Mouse (Mus musculus): Measurements from ENCODE around the gene Sept11. TPM values are rescaled to one million over a fixed set of nuclear protein-coding genes. Genes with fewer than 3 reads are reported as not detected.

Sept11 gene
- polyA plus RNA-seq, 1 experiment from 2014 or later, result 157 TPM

DNA sequence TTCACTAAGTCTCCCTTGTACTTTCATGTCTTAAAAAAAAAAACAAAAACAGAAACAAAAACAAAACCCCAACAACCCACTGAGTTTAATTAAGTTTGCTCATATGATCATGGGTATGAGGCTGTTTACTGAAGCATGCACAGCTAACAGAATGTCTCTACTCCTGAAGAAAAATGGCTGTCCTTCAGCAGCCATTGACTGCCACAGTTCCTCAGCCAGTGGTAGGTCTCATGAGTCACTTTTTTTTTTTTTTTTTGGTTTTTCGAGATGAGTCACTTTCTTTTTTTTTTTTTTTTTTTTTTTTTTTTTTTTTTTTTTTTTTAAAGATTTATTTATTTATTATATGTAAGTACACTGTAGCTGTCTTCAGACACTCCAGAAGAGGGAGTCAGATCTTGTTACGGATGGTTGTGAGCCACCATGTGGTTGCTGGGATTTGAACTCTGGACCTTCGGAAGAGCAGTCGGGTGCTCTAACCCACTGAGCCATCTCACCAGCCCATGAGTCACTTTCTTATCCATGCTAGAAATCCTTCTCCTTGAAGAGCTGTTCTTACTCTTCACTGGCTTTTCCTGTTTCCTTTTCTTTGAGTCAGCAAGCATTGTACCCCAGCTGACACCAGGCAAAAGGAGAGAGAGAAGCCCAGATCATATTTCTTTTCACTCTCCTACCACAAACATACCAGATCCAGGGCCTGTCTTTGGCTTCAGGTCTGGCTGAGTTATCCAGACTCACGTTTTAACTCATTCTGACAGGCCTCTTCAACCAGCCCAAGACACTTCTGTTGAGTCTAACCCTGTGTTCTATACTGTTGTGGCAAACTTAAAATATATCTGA lies 12.0 kb downstream of the Sept11 start:
- no peak overlapping the region for H3K4me2 ChIP-seq (ENCODE audit: low read depth, low read length)
- ATAC-seq (ENCODE audit: low read depth), result no peak
- H3K36me3 ChIP-seq (ENCODE audit: control insufficient read depth, insufficient read depth, low read length), result no peaks in the 10 kb centered on the region; the same call in 1 of the 2 replicates
- H3K4me3 ChIP-seq (ENCODE audit: low read length), result no peak overlapping the region
- no peaks in the 10 kb centered on the region for H3K27me3 ChIP-seq (ENCODE audit: control insufficient read depth, insufficient read depth, low read depth, low read length)
- peaks cover 17% of the 10 kb centered on the region for H3K4me1 ChIP-seq (replicated peaks; ENCODE audit: control insufficient read depth, insufficient read depth, low read length)
- H3K9ac ChIP-seq (ENCODE audit: low read length), result no peak overlapping the region
- no peaks in the 10 kb centered on the region for H3K9me3 ChIP-seq (ENCODE audit: control insufficient read depth, low read length)
- H3K27ac ChIP-seq (ENCODE audit: low read length), result no peak overlapping the region
- WGBS, result 66% methylated on average over 4 of the region's 5 CpGs

DNA sequence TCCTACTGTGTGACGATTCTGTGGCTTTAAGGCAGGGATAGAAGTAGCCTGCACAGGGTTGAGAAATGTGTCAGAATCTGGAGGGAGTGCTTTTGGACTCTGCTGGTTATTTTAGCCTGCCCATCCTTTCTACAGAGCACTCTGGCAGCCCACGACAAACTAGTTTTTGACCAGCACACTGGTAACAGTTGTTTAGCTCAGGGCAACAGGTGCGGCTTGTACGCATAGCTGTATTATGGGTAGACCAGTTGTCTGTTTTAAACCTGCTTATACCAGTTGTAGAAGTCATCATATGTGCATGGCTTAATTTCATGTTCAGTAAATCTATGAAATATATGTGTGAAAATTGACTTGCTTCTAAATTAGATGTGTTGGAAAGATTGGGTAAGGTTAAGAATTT lies 12.8 kb downstream of the Sept11 start:
- 90% methylated on average over 4 of the region's 4 CpGs for WGBS
- H3K27ac ChIP-seq (ENCODE audit: low read length), result no peak overlapping the region
- H3K36me3 ChIP-seq (ENCODE audit: control insufficient read depth, insufficient read depth, low read length), result no peaks in the 10 kb centered on the region; the same call in 1 of the 2 replicates
- peaks cover 9% of the 10 kb centered on the region for H3K4me1 ChIP-seq (replicated peaks; ENCODE audit: control insufficient read depth, insufficient read depth, low read length)
- no peak overlapping the region for H3K4me2 ChIP-seq (ENCODE audit: low read depth, low read length)
- ATAC-seq (ENCODE audit: low read depth), result no peak
- H3K27me3 ChIP-seq (ENCODE audit: control insufficient read depth, insufficient read depth, low read depth, low read length), result no peaks in the 10 kb centered on the region
- H3K9ac ChIP-seq (ENCODE audit: low read length), result no peak overlapping the region
- no peaks in the 10 kb centered on the region for H3K9me3 ChIP-seq (ENCODE audit: control insufficient read depth, low read length)
- H3K4me3 ChIP-seq (ENCODE audit: low read length), result no peak overlapping the region

DNA sequence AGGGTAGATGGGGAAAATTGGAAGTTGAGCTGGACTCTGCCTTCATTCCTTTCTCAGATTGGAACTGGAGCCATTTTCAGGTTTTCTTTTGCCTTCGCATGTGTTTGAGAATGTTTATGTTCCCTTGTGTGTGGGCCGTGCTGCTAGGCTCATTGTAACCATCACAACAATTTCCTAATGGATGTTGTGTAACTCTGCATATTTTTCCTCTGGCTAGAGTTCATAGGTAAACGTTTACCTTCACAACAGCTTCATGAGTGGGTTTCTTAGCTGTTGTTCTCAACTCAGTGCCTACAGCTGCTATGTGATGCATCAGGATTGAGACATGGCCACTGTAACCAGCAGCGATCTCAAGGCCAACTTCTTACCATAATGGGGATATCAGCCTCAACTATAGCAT lies 15.5 kb downstream of the Sept11 start:
- no peak for ATAC-seq (ENCODE audit: low read depth)
- H3K9me3 ChIP-seq (ENCODE audit: control insufficient read depth, low read length), result no peaks in the 10 kb centered on the region
- peaks cover 2% of the 10 kb centered on the region; the same call in 1 of the 2 replicates for H3K4me1 ChIP-seq (replicated peaks; ENCODE audit: control insufficient read depth, insufficient read depth, low read length)
- no peak overlapping the region for H3K4me2 ChIP-seq (ENCODE audit: low read depth, low read length)
- no peak overlapping the region for H3K9ac ChIP-seq (ENCODE audit: low read length)
- H3K36me3 ChIP-seq (ENCODE audit: control insufficient read depth, insufficient read depth, low read length), result 0 out of 2 replicates have a peak, but pooled peaks cover 2% of the 10 kb centered on the region
- H3K27ac ChIP-seq (ENCODE audit: low read length), result no peak overlapping the region
- H3K4me3 ChIP-seq (ENCODE audit: low read length), result no peak overlapping the region
- no peaks in the 10 kb centered on the region for H3K27me3 ChIP-seq (ENCODE audit: control insufficient read depth, insufficient read depth, low read depth, low read length)
- WGBS, result 72% methylated on average over 4 of the region's 4 CpGs

DNA sequence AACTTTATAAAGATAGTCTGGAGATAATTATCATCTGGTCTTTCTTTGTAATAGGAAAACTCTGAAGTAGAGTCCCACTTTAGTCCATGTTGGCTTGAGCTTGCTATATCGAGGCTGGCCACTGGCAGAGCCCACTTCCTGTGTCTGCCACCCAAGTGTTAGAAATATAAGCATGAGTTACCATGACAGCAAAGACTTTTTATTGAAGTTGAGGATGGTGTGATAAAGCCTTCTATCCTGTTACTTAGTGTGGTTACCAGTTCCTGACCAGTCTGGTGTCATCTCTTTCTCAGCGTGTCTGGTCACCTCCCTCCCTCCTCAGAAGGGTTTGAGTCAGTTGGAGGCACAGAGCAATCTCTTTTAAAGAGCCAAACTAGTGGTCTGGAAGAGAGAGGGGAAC lies 16.3 kb downstream of the Sept11 start:
- H3K9ac ChIP-seq (ENCODE audit: low read length), result no peak overlapping the region
- H3K36me3 ChIP-seq (ENCODE audit: control insufficient read depth, insufficient read depth, low read length), result 0 out of 2 replicates have a peak, but pooled peaks cover 2% of the 10 kb centered on the region
- H3K9me3 ChIP-seq (ENCODE audit: control insufficient read depth, low read length), result no peaks in the 10 kb centered on the region
- no peaks in the 10 kb centered on the region for H3K27me3 ChIP-seq (ENCODE audit: control insufficient read depth, insufficient read depth, low read depth, low read length)
- no peak for ATAC-seq (ENCODE audit: low read depth)
- WGBS, result 66% methylated on average over 2 of the region's 2 CpGs
- H3K27ac ChIP-seq (ENCODE audit: low read length), result no peak overlapping the region
- peaks cover 6% of the 10 kb centered on the region for H3K4me1 ChIP-seq (replicated peaks; ENCODE audit: control insufficient read depth, insufficient read depth, low read length)
- H3K4me2 ChIP-seq (ENCODE audit: low read depth, low read length), result no peak overlapping the region
- H3K4me3 ChIP-seq (ENCODE audit: low read length), result no peak overlapping the region

DNA sequence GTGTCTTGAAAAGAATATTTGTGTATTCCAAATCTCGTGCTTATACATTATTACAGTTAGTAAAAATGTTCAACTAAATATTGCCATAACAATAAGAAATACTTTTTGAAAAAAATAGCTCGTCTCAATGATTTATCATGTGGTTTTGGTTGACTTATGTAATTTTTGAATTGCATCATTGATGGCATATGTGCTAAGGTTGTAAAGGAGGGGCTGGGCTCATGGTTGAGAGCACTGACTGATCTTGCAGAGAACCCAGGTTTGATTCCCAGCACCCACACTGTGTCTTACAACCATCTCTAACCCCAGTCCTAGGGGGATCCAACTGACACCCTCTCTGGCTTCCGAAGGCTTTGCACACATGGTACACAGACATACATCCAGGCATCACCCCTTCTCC lies 19.1 kb downstream of the Sept11 start:
- no peak overlapping the region for H3K9ac ChIP-seq (ENCODE audit: low read length)
- H3K4me3 ChIP-seq (ENCODE audit: low read length), result no peak overlapping the region
- H3K27ac ChIP-seq (ENCODE audit: low read length), result no peak overlapping the region
- no peaks in the 10 kb centered on the region for H3K27me3 ChIP-seq (ENCODE audit: control insufficient read depth, insufficient read depth, low read depth, low read length)
- no peaks in the 10 kb centered on the region for H3K9me3 ChIP-seq (ENCODE audit: control insufficient read depth, low read length)
- H3K4me1 ChIP-seq (replicated peaks; ENCODE audit: control insufficient read depth, insufficient read depth, low read length), result peaks cover 15% of the 10 kb centered on the region
- H3K36me3 ChIP-seq (ENCODE audit: control insufficient read depth, insufficient read depth, low read length), result 0 out of 2 replicates have a peak, but pooled peaks cover 2% of the 10 kb centered on the region
- no peak for ATAC-seq (ENCODE audit: low read depth)
- H3K4me2 ChIP-seq (ENCODE audit: low read depth, low read length), result no peak overlapping the region
- 91% methylated on average over 3 of the region's 3 CpGs for WGBS

DNA sequence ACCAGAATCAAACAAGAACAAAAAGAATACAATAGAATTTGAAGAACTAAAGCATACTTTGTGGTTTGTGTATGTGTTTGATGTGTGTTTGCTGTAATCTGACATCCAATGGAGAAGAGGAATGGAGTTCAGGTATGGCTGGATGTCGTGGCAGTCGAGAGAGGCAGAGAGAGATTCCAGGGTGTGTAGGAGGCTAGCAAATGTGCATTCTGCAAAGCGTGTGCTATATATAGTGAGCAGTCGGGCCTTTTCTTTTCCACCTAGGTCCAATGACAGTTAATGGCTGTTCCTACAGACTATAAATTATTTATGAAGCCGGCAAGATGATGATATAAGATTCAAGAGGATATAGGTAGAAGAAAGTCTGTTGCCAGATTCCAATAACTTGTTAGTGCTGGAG lies 20.3 kb downstream of the Sept11 start:
- H3K27me3 ChIP-seq (ENCODE audit: control insufficient read depth, insufficient read depth, low read depth, low read length), result no peaks in the 10 kb centered on the region
- no peak overlapping the region for H3K9ac ChIP-seq (ENCODE audit: low read length)
- H3K4me3 ChIP-seq (ENCODE audit: low read length), result no peak overlapping the region
- H3K36me3 ChIP-seq (ENCODE audit: control insufficient read depth, insufficient read depth, low read length), result 0 out of 2 replicates have a peak, but pooled peaks cover 2% of the 10 kb centered on the region
- H3K4me1 ChIP-seq (replicated peaks; ENCODE audit: control insufficient read depth, insufficient read depth, low read length), result peaks cover 13% of the 10 kb centered on the region
- no peak for ATAC-seq (ENCODE audit: low read depth)
- no peak overlapping the region for H3K27ac ChIP-seq (ENCODE audit: low read length)
- 64% methylated on average over 5 of the region's 5 CpGs for WGBS
- no peak overlapping the region for H3K4me2 ChIP-seq (ENCODE audit: low read depth, low read length)
- no peaks in the 10 kb centered on the region for H3K9me3 ChIP-seq (ENCODE audit: control insufficient read depth, low read length)

DNA sequence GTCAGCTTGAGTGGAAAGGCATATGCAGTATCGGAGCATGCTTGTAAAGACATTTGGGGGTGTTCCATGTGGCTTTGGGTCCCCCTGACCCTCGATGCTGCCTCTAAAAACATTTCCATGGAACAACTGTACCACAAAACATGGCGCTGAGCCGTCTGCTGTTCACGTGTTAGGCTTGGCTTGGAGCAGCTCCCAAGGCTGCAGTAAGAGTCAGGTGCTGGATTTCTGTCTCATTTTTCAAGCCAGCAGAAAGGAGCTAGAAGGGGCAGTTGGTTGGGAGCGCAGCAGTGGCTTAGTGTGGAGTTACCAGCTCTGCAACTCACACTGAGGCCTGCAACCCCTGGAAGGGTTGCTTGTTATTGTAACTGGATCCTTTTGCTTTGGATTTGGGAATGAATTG lies 21.3 kb downstream of the Sept11 start:
- peak; percentile 48; the same call in 1 of the 2 replicates for ATAC-seq (ENCODE audit: low read depth)
- 0 out of 2 replicates have a peak, but pooled peaks cover 2% of the 10 kb centered on the region for H3K36me3 ChIP-seq (ENCODE audit: control insufficient read depth, insufficient read depth, low read length)
- H3K4me1 ChIP-seq (replicated peaks; ENCODE audit: control insufficient read depth, insufficient read depth, low read length), result peaks cover 13% of the 10 kb centered on the region
- H3K4me2 ChIP-seq (ENCODE audit: low read depth, low read length), result no peak overlapping the region
- 67% methylated on average over 6 of the region's 6 CpGs for WGBS
- peak overlapping the region; percentile 31 for H3K27ac ChIP-seq (ENCODE audit: low read length)
- H3K27me3 ChIP-seq (ENCODE audit: control insufficient read depth, insufficient read depth, low read depth, low read length), result no peaks in the 10 kb centered on the region
- no peak overlapping the region for H3K9ac ChIP-seq (ENCODE audit: low read length)
- H3K4me3 ChIP-seq (ENCODE audit: low read length), result no peak overlapping the region
- H3K9me3 ChIP-seq (ENCODE audit: control insufficient read depth, low read length), result no peaks in the 10 kb centered on the region

DNA sequence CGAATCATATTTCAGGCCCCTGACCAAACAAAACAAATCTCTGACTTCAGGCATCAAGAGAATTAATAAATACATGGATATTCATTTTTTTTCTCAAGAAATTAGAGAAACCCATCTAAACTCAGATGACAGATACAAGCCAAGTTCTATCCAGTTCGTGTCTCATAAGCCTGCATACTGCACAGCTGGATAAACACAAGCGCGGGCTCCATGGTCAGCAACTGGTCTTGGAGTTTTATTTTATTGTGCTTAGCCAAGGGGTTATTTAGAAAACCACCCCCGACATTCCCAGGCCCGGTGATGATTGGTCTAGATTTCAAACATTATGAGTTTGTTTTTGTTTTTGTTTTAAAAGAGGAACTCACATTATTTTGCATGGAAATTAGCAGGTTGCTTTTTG lies 21.8 kb downstream of the Sept11 start:
- ATAC-seq (ENCODE audit: low read depth), result peak; percentile 60
- H3K36me3 ChIP-seq (ENCODE audit: control insufficient read depth, insufficient read depth, low read length), result 0 out of 2 replicates have a peak, but pooled peaks cover 2% of the 10 kb centered on the region
- H3K4me1 ChIP-seq (replicated peaks; ENCODE audit: control insufficient read depth, insufficient read depth, low read length), result peaks cover 13% of the 10 kb centered on the region
- no peak overlapping the region for H3K4me2 ChIP-seq (ENCODE audit: low read depth, low read length)
- no peak overlapping the region for H3K4me3 ChIP-seq (ENCODE audit: low read length)
- H3K27me3 ChIP-seq (ENCODE audit: control insufficient read depth, insufficient read depth, low read depth, low read length), result no peaks in the 10 kb centered on the region
- 62% methylated on average over 6 of the region's 6 CpGs for WGBS
- no peak overlapping the region; the same call in 1 of the 2 replicates for H3K27ac ChIP-seq (ENCODE audit: low read length)
- H3K9me3 ChIP-seq (ENCODE audit: control insufficient read depth, low read length), result no peaks in the 10 kb centered on the region
- H3K9ac ChIP-seq (ENCODE audit: low read length), result no peak overlapping the region

DNA sequence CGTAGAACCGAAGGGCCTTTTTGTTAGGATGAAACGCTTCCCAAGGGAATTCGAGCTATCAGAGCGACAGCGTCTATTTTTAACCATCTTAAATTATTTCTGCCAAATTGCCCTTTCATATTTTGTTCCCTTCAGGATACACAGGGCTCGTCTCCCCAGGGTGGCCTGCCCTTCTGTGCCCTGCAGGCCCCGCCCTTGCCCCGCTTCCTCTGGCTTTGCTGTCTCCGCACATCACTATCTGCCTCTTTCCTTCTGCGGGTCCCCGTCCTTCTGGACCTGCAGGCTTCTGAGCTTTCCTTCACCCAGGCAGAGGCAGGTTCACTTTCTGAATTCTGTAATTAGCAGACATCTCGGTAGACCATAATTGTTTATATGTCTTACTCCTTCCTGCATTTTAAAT lies 22.6 kb downstream of the Sept11 start:
- 0 out of 2 replicates have a peak, but pooled peaks cover 2% of the 10 kb centered on the region for H3K36me3 ChIP-seq (ENCODE audit: control insufficient read depth, insufficient read depth, low read length)
- H3K4me1 ChIP-seq (replicated peaks; ENCODE audit: control insufficient read depth, insufficient read depth, low read length), result peaks cover 17% of the 10 kb centered on the region
- no peak overlapping the region for H3K9ac ChIP-seq (ENCODE audit: low read length)
- WGBS, result 80% methylated on average over 13 of the region's 13 CpGs
- H3K9me3 ChIP-seq (ENCODE audit: control insufficient read depth, low read length), result no peaks in the 10 kb centered on the region
- no peak overlapping the region for H3K27ac ChIP-seq (ENCODE audit: low read length)
- ATAC-seq (ENCODE audit: low read depth), result no peak
- H3K27me3 ChIP-seq (ENCODE audit: control insufficient read depth, insufficient read depth, low read depth, low read length), result no peaks in the 10 kb centered on the region
- H3K4me2 ChIP-seq (ENCODE audit: low read depth, low read length), result no peak overlapping the region
- no peak overlapping the region for H3K4me3 ChIP-seq (ENCODE audit: low read length)
